Mouse (Mus musculus): ENCODE measurements around the gene C1ql1.
"Not testable (repeated sequence)": the region's sequence is repeated elsewhere in the genome, so short reads cannot be mapped to it uniquely, and the experiment has no call there.

The C1ql1 gene

DNA sequence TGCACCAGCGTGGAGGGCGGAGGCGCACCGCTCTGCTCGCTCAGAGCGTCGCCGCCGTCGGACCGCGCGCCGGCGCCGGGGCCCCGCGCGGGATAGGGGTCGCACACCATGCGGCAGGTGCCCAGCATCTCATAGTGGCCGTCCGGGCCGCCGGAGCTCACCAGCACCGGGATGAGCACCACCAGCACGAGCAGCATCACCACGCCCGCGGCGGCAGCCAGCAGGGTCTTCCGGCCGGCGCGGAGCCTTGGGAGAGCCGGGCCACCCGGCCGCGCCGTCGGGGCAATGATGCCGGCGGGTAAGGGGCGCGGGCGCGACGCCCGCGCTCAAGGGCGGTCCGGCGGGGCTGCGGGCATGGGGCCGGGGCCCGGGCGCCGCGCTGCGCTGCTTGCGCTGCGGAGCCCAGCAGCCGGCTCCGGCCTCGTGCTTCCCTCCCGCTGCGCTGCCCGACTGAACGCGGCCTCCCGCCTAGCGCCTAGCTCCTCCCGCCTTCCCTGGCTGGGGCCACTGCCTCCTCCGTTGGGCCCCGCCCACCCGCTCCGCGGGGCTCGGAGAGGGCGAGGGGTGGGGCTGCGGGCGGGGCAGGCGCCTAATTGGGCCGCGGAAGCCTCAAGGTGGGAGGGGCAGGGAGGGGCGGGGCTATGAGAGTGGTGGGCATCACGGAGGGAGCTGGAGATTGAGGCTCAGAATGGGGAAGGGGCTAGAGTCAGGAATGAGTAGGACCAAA, at the start of gene C1ql1:
Gene C1ql1 (minus strand): TSS at position 424 of the 727 bp plus-strand sequence.
- DNase-seq, result peak; percentile 92

DNA sequence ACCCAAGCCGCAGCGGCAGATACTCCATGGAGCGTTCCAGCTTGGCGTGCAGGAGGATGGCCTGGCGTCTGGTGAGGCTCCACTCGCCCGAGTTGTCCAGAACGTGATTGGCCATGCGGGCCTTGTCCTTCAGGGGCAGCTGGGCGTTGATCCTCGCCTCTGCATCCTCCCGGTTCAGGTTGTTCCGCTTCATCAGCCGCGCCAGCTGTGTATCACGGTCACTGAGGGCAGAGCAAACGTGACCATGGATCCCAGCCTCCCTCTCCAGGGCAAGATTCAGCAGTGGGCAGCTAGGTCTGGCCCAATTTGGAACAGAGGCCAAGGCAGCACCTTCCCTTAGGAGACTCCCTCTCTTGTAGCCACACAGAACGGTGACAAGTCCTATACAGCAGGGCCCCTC, 48.5 kb upstream of the C1ql1 start:
- no peak for DNase-seq

DNA sequence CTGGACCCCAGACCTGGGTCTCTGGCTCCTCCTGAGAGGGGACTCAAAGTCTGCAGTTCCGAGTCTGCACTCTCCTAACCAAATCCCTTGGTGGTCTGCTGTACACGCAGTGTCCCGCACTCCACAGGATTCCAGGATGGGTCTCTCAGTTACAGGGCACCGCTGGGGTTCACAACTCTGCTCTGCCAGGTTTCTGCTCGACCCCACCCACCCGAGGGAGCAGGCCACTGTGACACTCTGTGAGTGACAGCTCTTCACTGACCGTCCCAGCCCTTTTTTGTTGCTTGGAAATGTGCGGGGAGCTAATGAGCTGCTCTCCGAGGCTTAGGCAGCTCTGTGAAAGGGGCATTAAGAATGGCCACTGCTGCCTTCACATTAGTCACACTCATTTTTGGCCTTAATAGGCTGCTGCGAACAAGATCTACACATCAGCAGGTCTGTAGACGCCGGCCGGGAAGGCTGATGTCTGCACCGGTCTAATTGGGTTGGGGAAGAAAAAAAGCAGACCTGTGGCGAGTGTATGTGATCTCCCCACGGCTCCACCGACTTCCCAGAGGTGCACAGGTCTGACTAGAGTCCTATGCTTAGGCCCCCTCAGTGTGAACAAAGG, 47.0 kb upstream of the C1ql1 start:
- DNase-seq, result no peak

DNA sequence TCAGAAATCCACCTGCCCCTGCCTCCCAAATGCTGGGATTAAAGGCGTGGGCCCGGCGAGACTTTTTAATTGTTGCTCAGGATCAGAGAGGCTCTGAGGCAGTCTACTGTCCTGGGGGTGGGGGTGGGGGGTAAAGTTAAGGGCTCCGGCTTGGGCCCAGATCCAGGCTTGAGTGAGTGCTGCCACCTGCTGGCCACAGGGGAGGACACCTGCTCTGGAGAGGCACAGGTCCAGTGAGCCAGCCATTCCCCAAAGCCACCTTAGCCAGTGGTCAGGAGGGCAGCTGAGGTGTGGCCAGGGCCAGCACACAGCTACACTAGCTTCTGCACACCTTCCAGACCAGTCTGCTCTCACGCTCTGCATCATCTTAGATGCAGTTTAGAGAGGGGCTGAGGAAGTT, 46.5 kb upstream of the C1ql1 start:
- peak; percentile 75 for DNase-seq

DNA sequence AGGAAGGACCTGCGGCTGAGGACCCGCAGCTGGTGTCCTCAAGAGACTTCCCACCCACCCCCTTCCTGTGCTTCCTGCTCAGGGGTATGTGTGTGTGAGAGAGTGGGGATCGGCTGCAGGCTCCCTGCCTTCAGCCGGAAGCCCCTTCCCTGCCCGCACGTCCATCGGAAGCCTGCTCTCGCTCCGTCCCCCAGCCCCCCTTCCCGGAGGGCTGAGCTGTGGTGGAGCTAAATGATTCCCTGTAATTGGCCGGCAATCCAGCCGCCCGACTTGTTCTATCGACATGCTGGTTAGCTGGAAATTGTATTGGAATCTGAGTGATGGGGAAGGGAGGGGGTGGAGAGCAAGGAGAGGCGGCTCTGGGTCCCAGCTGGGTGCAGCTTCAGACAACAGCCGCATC, 45.2 kb upstream of the C1ql1 start:
- no peak for DNase-seq

DNA sequence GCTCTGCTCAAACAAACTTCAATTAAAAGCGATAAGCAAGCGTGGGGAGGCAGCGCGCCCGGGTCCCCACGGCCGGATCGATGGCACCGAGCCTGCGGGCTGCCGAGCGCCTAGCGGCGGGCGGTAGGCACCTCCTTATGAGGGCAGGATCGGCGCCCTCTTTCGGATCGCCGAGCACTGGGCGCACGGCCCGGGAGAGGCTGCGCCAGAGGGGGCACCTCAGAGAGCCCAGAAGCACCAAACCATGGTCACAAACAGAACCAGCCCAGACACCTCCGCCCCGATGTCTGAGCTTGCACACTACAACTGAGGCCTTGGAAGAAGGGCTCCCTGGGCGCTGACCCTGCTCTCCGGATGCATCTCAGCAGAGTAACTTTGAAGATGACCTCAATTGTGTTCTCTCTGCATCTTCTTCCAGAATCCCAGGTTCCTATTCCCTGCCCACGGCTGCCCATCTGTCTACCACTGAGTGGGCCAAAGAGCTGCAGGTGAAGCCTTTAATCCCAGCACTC, 43.7 kb upstream of the C1ql1 start:
- peak; percentile 33 for DNase-seq

DNA sequence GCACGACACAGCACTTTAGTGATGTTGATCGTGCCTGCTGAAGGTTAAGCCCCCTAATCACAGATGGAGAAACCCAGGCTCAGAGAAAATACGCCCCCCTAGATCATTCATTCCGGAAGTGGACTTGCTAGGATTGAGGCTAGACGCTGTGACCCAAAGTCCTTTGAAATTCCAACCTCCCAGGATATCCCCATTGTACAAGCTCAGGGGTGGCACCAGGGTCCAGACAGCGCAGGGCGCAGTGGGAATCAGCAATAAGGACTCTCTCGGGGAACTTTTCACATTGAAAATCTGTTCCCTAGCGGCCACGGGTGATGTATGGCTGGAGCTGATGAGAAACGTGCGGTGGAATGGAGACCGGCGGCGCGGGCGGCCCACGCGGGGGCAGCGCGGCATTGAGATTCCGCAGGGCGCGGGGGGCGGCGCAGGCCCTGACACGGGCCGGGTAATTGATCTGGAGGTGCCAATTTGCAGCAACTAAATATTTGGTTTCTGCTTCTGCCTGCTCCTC, 43.2 kb upstream of the C1ql1 start:
- DNase-seq, result no peak

DNA sequence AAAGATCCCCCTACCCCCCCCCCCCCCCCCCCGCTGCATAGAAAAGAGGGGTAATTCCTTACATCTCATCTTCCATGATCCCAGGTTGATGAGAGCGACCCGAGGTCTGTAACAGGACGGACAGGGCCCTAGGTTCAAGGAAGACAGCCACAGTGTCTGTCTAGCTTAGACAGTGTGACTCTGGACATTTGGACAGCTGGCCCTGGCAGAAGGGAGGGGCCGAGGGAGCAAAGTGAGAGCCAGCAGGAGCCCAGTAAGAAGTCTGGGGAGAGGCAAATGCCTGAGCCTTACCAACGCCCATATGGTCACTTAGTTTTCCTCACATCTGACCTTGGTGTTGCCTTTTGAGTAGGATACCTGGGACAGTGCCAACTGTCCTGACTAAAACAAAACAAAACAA, 38.7 kb upstream of the C1ql1 start:
- DNase-seq, result no peak

DNA sequence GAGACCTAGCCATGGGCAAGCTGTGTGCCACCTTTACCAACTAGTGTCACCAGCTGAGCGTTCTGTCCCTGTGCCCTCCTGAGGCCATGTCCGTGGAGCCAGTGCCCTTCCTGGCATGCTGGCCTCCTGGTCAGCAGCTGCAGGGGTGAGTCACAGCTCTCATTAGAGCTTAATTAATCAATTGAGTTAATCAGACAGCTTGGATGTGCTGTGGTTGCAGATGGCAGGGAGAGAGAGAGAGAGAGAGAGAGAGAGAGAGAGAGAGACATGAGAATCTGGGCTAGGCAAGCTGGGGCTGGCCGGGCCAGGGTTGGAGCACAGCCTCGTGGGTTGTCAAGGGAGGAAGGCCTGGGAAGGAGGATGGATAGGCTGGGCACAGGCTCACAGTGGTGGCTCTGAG, 38.1 kb upstream of the C1ql1 start:
- no peak for DNase-seq

DNA sequence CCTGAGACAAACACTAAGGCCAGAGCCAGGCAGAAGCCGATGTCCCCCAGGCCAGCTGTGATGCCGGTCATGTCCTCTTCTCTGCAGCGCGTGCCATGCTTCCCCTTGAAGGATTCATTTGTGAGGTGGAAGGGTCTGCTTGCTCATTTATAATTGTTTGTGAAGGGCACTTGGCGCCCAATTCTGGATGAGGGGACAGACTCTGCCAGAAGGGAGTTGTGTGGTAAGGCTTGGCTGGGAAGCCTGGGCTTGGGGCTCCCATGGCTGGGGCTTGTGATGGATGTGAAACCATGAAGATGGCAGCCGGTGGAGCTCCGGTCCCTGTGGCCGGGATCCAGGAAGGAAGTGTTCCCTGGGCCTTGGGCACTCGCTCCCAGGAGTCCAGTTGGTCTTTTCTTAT, 37.6 kb upstream of the C1ql1 start:
- DNase-seq, result no peak

DNA sequence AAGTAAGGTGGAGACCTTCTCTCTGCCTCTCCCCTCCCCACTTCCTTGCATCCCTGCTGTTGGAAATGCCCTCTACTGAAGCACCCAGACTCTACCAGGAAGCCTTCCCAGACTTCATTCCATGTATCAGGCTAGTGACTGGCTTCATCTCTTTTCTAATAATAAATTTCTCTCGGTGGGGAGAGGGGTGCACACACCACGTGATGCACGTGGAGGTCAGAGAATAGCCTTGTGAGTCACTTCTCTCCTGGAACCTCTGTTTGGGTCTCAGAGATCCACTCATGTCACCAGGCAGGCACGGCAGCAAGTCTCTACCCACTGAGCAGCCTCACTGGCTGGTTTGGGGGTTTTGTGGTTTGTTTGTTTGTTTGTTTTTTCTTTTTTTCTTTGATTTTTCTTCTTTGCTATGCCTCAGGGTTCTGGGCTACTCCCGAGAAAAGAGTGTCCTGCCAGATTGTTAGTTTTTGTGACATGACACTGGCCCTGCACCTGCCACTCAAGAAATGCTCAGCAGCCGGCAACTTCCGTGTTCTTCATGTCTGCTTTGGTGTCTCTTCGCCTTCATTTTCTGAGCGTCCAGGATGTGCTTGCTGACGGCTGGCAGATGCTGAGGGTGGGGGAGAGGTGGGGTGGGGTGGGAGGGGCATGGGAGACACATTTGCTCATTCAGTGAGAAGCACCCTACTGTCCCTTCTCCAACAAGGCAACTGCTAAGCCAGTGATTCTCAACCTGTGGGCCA, 34.8 kb upstream of the C1ql1 start:
- DNase-seq, result no peak

DNA sequence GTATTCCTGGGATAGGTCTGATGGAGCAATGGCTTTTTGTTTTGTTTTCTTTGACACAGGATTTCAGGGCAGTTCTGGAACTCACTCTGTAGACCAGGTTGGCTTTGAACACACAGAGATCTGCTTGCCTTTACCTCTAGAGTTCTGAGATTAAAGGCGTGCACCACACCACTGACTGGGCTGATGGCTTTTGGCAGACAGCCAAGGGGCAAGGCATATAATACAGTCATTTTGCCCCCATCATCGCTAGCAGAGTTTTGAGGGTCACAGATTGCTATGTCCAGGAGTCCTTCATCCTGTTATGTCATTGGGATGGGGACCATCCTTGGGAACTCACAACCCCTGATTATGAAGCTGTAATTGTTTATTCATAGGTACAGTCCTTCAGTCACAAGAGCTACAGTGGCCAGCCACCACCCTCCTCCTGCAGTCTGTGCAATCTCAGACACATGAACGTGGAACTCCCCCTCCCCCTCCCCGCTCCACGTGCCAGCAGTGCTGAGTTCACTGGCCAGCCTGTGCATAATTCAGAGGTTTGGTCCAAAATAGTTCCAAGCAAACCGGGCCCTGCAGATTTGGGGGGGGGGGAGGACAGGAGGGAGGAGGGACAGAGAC, 31.7 kb upstream of the C1ql1 start:
- no peak for DNase-seq

DNA sequence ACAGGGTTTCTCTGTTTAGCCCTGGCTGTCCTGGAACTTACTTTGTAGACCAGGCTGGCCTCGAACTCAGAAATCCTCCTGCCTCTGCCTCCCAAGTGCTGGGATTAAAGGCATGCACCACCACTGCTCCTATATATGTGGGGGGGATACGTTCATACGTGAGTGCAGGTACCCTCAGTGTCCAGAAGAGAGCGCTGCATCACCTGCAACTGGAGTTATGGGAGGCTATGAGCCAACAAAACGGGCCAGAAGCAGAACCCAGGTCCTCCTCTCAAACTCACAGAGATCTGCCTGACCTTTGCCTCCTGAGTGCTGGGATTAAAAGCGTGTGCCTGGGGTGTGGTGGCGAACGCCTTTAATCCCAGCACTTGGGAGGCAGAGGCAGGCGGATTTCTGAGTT, 29.5 kb upstream of the C1ql1 start:
- DNase-seq, result not testable (repeated sequence)

DNA sequence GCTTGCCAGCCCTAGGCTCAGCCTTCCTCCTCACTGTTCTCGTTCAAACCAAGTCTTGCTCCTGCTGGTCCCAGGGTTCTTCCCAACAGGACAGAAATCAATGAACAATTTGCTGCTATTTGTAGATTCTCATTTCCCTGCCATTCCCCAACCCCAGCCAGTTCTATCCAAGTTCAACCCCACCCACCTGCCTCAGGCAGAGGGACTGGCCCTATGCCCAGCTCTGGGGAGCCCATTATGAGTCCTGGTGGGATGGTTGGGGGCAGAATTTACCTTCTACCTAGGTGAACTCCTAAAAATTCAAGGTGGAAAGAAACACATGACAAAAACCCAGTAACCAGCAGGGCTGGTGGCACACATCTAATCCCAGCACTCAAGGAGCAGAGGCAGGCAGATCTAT, 25.8 kb upstream of the C1ql1 start:
- DNase-seq, result no peak

DNA sequence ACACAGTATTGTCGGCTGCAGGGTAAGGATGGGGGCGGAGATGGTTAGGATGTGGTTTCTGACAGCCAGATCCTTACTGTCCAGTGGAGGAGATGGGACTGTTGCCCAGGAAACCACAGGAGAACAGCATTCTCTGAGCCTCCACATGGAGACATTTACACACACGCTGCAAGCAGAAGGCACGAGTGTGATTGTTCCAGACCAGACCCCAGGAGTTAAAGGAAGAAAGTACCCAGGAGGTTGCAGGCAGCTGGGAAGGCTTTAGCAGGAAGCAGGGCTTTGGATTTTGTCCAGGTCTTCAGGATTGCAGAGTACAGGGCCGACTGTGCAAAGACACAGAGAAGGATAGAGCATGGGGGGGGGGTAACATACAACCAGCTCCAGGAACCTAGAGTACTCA, 25.1 kb upstream of the C1ql1 start:
- DNase-seq, result no peak

DNA sequence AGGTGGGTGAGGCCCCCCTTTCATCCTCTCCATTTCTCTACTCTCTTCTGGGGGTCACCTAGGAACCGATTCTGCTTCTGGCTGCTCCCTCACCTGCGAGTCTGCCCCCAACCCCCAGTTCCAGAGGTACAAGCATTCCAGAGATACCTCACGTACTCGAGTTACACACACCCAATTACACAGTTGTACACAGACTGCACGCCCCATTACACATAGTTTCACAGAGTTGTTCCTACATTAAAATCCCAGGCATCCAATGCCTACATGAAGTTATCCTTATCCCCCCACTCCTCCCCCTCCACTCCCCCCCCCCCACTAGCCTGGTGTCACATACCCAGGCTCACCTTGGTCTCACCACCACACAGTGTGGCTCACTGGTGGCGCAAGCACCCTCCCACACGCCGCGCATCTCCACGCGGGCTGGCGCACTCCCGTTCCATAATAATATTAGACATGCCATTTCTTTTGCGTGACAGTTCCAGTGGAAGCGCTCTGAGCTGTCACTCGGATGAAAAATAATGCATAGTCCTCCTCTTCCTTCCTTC, 18.1 kb upstream of the C1ql1 start:
- DNase-seq, result no peak

DNA sequence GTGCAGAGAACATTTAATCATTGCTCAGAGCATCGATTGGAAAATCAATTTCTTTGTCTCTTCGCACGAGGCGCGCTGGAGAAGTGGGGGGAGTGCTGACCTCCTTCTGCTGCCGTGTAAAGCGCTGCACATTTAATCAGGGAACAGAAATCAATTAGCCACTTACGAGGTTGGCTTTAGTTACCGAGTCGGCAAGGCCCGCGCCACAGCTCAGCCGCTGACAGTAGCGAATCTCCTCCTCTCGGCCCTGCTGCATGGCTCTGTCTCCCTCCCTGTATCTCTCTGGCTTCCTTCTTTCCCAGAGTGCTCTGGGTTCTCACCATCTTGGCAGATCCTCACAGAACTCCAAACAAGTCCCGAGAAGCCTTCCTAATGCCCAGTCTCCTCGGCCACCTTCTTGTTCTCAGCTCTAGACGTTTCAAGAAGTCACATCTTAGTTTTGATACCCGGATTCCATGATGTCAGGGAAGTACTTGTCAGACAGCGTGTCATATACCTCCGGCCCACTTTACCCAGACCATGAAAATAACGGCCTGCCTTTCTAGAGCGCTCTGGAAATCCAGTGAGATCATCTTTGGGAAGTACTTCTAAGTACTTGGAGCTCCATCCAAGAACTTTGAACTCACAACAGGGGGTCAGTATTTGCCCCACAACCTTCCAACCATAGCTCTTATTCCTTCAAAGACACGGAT, 17.5 kb upstream of the C1ql1 start:
- DNase-seq, result no peak

DNA sequence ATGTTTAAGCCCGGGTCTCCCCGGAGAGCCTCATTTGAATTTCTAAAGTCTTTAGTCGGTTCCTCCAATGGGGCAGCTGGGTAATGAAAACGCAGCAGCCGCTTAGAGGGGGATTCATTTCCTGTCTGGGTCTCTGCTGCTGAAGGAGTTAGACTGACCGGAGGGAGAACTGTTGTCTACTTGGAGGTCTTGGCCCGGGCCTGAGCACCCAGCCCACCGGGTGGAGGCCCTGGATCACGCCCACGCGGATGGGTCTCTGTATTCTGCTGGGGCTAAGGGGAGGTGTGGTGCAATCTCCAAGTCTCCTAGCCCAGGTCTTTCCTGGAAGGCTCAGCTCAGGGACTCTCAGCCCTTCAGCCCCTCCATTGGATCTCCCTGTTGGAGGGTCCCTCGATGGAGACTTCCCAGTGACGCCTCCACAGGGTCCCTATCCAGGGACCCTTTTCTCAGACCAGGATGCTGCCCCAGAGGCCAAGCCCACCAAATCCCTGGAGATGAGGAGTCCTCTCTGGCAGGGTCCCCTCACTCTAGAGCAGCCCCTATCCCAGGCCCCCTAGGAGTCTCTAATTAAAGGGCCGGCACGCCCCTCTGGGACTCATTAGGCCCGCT, 16.9 kb upstream of the C1ql1 start:
- DNase-seq, result no peak

DNA sequence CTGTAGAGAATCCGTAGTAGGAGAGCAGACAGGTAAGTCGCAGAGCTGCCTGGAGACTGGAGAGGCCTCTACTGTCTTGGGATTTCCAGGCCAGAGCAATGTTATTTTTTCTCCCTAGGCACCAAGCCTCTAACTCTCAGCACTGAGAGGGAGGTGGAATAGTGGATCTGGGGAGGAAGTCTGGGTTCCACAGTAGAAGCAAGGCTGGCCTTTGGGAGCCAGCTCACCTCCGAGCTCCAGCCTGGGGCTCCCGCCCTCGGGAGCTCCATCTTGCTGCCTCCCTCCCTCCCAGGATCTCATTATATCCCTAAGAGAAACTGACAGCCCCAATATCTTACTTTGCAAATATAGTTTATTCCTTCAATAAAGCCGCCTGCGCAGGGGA, 16.4 kb upstream of the C1ql1 start:
- DNase-seq, result no peak

DNA sequence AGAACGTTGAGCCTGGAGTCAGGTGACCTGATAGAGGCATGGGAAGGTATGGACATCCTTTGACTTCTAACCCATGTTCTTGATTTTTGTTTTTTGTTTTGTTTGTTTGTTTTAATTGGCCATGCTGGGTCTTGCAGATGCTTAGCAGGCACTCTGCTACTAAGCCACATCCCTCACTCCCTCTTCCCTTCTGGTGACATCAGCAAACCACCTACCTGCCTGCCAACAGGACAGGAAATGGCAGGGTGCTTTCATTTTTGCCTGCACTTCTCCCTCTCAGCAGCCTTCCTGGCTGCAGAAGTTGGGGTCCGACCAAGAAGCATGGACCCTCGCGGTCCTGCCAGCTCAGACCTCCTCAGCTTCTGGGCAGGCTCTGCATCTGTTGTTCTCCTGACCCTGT, 14.6 kb upstream of the C1ql1 start:
- no peak for DNase-seq

DNA sequence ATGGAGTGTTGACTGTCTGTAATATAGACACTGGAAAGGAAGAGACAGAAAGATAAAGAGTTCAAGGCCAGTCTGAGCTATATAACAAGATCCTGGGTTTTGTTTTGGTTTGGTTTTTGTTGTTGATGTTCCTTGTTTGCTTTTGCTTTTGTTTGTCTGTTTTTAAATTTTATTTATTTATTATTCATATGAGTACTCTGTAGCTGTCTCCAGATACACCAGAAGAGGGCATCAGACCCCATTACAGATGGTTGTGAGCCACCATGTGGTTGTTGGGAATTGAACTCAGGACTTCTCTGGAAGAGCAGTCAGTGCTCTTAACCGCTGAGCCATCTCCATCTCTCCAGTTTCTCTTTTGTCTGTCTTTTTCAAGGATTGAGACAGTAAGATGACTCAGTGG, 12.4 kb upstream of the C1ql1 start:
- DNase-seq, result no peak

DNA sequence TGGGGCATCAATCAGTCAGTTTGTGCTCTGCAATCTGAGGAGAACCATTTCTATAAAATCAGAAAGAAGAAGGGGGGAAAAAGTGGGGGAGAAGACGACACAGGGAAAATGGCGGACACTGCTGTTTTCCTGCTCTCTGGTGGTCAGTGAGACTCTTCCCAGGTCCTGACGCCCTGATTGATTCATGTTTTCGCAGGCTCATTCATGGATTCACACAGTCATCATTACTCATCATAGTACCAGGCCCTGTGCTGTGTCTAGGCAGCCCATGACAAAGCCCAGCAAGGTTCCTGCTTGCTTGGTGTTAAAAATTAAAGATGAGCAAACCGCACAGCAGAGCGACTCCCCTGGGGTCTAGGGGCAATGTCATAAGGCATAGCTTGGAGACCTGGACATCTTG, 11.9 kb upstream of the C1ql1 start:
- DNase-seq, result no peak
